Mouse (Mus musculus): ENCODE measurements around the gene Gramd4. TPM values are rescaled to one million over a fixed set of nuclear protein-coding genes. Genes with fewer than 3 reads are reported as not detected.
"Not testable (repeated sequence)": the region's sequence is repeated elsewhere in the genome, so short reads cannot be mapped to it uniquely, and the experiment has no call there.

The Gramd4 gene
- total RNA-seq, 2 experiments from 2014 or later = 35.3 to 40.2 TPM

DNA sequence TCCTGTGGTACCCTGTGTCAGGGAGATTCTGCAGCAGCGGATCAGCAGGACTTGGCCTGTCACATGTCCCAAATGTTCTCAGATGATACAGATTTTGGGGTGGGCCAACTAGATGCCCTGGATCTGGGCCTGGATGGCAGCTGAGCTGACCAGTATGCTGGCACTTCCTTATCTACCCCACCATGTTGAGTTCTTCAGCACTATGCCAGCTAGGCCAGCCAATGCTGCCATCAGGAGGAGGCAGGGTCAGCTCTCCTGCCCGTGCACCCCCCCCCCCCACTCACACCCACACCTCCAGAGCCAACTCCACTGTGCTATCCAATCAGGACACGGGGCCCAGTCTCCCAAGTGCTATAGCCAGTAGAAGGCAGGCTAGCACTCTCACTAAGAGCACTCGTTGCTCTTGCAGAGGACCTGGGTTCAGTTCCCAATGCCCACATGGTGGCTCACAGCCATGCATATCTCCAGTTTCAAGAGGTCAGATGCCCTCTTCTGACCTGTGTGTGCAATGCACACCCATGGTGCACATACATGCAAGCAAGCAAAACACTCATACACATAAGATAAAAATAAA, 7.2 kb upstream of the Gramd4 start:
- DNase-seq (ENCODE audit: low spot score in 2 of 2) = no peak

- no peak for DNase-seq (ENCODE audit: low spot score in 2 of 2)
These were observed 6.3 kb upstream of the Gramd4 start for GRCm38 (mm10) chr15:86051152-86051551.

DNA sequence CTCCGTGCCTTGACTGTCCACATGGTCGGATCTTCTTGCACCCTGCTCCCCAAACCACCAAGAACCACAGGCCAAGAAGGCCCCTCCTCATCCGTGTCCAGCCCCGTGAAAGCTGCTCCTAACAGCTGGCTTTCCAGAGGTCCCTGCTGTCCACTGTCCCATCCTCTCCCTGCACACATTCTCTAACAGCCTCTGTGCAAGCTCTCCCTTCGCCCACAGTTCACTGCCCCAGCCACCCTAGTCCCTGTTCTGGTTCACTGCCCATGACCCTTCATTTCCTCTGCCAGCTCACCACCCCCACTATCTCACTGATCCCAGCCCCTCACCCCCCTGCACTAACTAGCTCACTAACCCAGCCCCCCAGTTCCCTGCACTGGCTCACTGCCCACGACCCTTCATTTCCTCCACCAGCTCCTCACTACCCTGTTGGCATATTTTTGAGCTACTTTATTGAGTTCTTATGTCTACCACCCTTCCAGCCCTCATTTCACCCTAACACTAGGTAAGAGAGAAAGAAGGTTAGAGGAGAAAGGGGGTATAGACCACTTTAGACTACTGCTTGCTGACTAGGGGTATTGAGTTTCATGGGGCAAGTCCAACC, 5.5 kb upstream of the Gramd4 start:
- DNase-seq (ENCODE audit: low spot score in 2 of 2) = no peak

DNA sequence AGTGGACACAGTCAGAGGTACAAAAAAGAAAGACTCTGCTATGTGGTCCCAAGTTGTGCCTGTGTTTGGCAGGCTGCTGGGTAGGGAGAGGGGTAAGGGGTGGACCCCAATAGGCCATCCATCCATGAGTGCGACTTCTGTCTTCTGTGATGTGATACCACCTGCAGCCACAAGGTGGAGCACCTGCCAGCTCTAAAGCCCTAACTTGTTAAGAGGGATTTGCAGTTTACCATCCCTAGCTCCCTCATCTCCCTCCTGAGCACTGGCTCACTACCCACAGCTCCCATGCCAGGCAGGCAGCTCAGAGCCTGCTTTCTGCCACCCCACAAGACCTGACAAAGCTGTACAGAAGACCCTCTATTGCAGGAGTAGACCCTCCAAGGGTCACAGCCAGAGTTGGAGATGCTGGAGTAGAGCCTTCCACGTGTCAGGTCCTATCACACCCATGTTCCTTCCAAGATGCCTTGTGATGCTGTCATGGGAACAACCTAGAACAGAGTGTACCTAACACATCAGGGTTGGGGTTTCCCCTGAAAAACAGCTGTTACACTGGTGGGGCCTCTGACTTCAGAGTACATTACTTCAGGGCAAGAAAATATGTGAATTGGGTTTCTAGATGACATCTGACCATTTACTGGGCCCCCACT, 3.5 kb upstream of the Gramd4 start:
- DNase-seq (ENCODE audit: low spot score in 2 of 2) = peak; percentile 89 to 92

DNA sequence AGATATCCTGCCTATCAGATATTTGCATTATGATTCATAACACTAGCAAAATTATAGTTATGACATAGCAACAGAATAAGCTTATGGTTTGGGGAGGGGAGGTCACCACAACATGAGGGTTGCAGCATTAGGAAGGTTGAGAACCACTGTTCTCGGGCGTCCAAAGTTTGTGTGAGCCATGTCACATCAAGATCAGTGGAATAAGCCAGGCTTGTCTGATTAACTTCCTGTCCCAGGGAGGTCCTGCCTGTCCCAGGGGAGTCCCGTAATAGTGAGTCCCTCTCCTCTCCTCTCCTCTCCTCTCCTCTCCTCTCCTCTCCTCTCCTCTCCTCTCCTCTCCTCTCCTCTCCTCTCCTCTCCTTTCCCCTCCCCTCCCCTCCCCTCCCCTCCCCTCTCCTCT, 2.6 kb upstream of the Gramd4 start:
- not testable (repeated sequence) for DNase-seq (ENCODE audit: low spot score in 2 of 2)

DNA sequence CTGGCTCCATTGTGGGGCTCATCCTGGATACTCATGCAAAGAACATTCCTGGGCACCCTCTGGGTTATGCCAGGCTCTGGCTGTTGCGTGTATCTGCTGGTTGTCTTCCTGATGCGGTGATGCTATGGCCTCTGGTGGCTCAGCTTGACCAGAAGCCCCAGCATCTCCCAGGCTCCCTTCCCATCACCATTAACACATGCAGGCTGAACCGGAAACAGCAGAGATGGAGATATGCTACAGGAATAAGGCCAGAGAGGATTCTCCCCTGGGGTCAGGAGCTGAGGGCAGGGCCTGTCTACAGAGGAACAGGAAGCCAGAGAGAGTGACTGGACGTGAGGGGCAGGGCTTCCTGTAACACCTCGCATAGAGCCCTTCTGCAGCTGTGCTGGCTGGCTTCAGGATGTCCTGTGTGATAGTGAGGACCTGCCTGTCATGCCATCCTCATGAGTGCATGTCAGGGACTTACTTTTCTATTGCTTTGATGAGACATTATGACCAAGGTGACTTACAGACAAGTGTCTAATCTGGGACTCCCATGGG, 1.2 kb upstream of the Gramd4 start:
- DNase-seq (ENCODE audit: low spot score in 2 of 2) = no peak

GRCm38 (mm10) chr15:86057908-86058307, 413 bp downstream of the Gramd4 start:
- no peak for DNase-seq (ENCODE audit: low spot score in 2 of 2)

GRCm38 (mm10) chr15:86058394-86058915, 960 bp downstream of the Gramd4 start:
- peak; percentile 86 to 92 for DNase-seq (ENCODE audit: low spot score in 2 of 2)

DNA sequence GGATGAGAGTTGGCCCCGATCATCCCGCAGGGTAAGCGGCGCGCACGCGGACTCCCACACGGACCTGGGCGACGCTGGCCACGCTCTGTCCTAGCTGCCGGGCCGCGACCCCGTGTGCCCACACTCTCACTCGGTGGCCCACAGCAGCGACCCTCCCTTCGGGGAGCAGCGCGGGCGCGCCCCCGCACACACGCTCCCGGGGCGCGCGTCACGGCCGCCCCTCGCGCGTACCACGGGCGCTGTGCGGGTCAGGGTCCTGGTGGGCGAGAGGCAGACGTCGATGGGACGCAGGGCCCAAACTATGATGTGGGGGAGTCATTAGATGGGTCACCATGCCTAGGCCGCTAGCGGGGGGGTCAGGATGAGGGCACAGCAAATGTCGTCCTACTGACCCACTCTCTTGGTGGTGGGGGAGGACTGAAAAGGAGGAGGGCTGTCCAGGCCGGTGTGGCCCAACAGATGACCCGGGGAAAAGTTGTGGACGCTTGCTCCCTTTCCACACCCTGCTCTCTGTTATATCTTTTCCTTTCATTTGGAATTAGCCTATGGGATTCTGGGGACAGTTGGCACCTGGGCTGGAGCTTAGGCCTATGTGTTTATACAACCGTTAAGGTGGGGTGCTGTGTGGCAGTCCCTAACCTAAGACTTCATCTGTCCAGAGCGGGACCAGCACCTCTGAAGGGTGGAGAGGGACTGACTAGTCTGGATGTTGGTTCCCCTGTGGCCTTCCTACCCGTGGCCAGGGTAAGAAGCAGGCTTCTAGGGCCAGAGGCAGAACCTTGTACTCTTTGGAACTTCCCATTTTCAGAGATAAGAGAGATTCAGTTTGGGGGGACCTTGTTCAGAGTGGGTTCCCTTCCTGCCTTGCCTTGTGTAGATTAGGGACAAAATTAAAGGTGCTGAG, 1.7 kb downstream of the Gramd4 start:
- peak; percentile 41 to 63 for DNase-seq (ENCODE audit: low spot score in 2 of 2)

DNA sequence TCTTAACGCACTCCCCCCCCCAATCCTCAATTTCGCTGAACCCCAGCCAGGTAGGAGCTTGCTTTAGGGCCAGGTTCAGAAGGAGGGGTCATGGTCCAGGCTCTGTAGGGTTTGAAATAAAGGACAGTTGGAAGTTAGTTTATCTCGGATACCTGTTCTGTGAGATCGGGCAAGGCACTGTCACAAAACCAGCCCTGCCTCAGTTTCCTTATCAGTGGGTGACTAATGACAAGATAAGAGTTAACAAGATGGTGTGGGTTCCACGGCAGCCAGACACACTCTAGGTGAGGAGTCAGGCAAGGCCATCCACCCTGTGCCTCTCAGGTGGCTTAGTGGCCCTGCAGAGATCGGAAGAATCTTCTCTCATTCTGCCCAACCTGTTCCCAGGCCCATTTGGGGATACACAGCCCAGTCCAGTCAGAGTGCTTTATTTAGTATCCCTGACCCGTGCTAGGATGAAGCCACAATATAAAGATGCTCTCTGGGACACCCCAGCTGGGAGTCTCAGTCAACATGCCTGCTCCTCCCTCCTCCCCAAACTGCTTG, 2.4 kb downstream of the Gramd4 start:
- DNase-seq (ENCODE audit: low spot score in 2 of 2) = no peak

DNA sequence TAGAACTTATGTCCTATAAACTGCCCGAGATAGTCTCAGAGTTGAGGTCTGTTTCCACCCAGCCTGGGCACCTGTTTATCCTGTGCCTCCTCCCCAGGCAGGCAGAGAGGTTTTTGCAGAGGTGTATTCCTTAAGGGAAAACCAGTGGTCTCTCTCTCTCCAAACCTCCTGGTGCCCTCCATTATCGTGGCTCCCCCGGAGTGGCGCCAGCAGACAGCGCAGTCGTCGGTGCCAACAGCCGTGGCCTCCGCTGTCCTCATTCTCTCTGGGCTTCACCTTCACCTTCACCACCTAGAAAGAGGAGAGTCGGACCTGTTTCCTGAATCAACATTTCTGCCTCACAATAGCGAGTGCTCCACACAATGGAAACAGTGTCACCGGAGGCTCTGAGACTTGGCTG, 3.1 kb downstream of the Gramd4 start:
- DNase-seq (ENCODE audit: low spot score in 2 of 2) = no peak

GRCm38 (mm10) chr15:86061221-86061620, 3.7 kb downstream of the Gramd4 start:
- no peak for DNase-seq (ENCODE audit: low spot score in 2 of 2)

DNA sequence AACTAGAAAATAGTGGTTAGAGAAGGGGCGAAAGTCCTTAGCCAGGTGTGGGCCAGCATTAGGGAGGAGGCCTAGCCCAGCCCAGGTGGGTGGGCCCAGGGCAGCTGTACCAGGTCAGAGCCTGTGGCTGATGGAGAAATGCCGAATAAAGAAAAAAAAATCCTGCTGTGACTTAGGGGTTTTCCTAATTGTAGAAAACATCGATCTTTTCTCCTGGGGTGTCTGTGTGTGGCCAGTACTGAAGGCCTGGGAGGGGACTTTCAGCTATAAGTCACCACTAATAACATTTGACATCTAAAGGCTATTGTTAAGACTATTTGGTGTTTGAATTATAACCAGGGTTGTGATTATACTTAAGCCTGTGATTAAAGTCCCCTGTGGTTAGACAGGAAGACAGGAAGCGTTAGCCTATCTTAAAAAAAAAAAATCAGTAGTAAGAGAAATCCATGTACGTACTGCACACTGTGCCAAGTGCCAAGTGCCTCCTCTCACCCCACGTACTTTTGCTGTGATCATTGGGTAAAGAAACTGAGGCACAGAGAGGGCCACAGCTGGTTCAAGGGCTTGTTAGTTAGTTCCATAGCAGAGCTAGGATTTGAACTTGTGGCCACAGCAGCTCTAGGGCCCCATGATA, 4.5 kb downstream of the Gramd4 start:
- no peak for DNase-seq (ENCODE audit: low spot score in 2 of 2)

- DNase-seq (ENCODE audit: low spot score in 2 of 2) = no peak
These were observed 6.8 kb downstream of the Gramd4 start for GRCm38 (mm10) chr15:86064191-86064849.

DNA sequence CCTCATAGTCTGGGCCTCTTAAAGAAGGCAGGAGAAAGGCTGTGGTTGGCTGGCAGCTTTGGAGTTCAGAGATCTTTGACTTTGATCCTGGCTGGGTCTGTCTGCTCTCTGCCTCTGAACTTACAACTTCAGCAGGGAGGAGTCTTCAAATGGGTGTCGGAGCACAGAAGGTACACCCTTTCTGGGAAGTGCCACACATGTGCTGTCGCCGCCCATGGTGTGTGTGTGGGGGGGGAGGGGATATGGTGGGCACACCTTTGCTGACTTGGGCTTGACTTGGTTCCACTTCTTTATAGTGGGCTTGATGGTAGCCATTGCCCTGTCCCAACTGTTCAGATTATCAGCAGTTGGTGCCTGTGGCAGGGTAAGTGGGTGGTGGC, 7.3 kb downstream of the Gramd4 start:
- DNase-seq (ENCODE audit: low spot score in 2 of 2) = no peak

DNA sequence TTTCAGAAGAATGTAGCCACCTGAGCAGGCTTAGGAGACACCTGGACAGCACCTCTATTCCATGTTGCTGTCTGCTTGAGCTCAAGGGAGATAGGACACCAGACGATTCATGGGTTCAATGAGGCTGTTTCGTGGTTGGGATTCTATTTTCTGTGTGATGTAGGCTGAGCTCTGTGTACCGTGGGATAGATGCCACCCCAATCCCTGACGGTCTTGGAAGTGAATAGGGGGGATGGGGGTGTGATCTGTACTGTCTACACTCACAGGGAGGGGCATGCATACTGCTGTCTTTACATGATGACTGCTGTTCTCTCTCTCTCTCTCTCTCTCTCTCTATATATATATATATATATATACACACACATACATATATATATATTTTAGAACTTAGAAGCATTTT, 7.9 kb downstream of the Gramd4 start:
- no peak for DNase-seq (ENCODE audit: low spot score in 2 of 2)

GRCm38 (mm10) chr15:86066836-86067580, 9.5 kb downstream of the Gramd4 start:
- DNase-seq (ENCODE audit: low spot score in 2 of 2) = no peak

DNA sequence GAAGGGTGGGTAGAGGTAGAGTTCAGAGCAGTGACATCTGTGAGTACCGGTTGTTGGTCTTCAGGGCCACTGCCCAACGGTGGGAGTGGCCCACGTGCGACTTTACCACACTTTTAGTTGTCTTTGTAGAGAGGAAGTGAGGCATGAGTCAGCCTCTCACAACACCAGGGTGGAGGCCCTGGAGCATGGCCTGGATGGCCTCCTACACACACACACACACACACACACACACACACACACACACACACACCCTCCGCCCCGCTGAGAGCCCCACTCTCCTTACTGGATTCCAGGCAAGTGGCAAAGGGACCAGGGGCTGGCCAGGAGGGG, 10.1 kb downstream of the Gramd4 start:
- DNase-seq (ENCODE audit: low spot score in 2 of 2) = no peak

GRCm38 (mm10) chr15:86067941-86068495, 10.5 kb downstream of the Gramd4 start:
- no peak for DNase-seq (ENCODE audit: low spot score in 2 of 2)
